Mouse (Mus musculus) intestine, postnatal 0 days (tissue): ENCODE results near the gene Oasl1. TPM values are rescaled to one million over a fixed set of nuclear protein-coding genes. Genes with fewer than 3 reads are reported as not detected.
A peak's percentile ranks its signal among the peaks of the same experiment; 100 is the strongest.
"Not testable (repeated sequence)": the region's sequence is repeated elsewhere in the genome, so short reads cannot be mapped to it uniquely, and the experiment has no call there.

Experiments used
- ATAC-seq: fragments of 200-750 bp; cut with Nextera tagmentation; 2 replicates; pipeline ENCODE4 v1.8.0; 2017; ENCODE audit warnings: mild to moderate bottlenecking, moderate TSS enrichment, moderate library complexity
- H3K27ac ChIP-seq: fragments of 300-500 bp; sonication (generic); 2 replicates; pipeline ENCODE4 v1.5.1; 2014; ENCODE audit warnings: mild to moderate bottlenecking, low read depth, low read length, moderate library complexity
- H3K27me3 ChIP-seq: fragments of 300-500 bp; sonication (generic); replicated peaks from 2 replicates; pipeline ENCODE4 v1.6.1; 2014; ENCODE audit warnings: low read length, mixed read lengths; ENCODE audit not compliant: control insufficient read depth, insufficient read depth
- H3K36me3 ChIP-seq: fragments of 300-500 bp; sonication (generic); 2 replicates; pipeline ENCODE4 v1.6.1; 2014; ENCODE audit warnings: mild to moderate bottlenecking, moderate library complexity; ENCODE audit not compliant: control insufficient read depth, insufficient read depth
- H3K4me1 ChIP-seq: fragments of 300-500 bp; sonication (generic); replicated peaks from 2 replicates; pipeline ENCODE4 v1.6.1; 2014; ENCODE audit warnings: antibody characterized with exemption, low read length, mixed read lengths; ENCODE audit not compliant: control insufficient read depth, insufficient read depth
- H3K4me2 ChIP-seq: fragments of 300-500 bp; sonication (generic); replicated peaks from 2 replicates; pipeline ENCODE4 v1.6.1; 2014; ENCODE audit warnings: low read depth, mild to moderate bottlenecking, moderate library complexity
- H3K4me3 ChIP-seq: fragments of 300-500 bp; sonication (generic); 2 replicates; pipeline ENCODE4 v1.5.1; 2014; ENCODE audit warnings: low read depth, low read length
- H3K9ac ChIP-seq: fragments of 300-500 bp; sonication (generic); 2 replicates; pipeline ENCODE4 v1.6.1; 2014; ENCODE audit warnings: mild to moderate bottlenecking, low read depth, low read length
- H3K9me3 ChIP-seq: fragments of 300-500 bp; sonication (generic); 2 replicates; pipeline ENCODE4 v1.6.1; 2016; ENCODE audit warnings: mixed run types; ENCODE audit not compliant: control insufficient read depth
- CTCF ChIP-seq: sonication (generic); IDR thresholded peaks from 2 replicates; pipeline ENCODE4 v1.5.1; 2016; ENCODE audit warnings: low read depth, mild to moderate bottlenecking, control low read depth, antibody characterized with exemption, moderate library complexity
- WGBS: fragments of 180-500 bp; shearing (Covaris S2); extraction: QIAGEN DNeasy Blood & Tissue Kit; methylation state at CpG from one replicate; pipeline ENCODE4 v1.1.7; 2014; 5-methylcytosine and 5-hydroxymethylcytosine counted together
- polyA plus RNA-seq: library from polyadenylated mRNA; unstranded; fragments of >200 nt; fragmentation: Nextera tagmentation; extraction: Ambion mirVana; gene quantifications from 2 replicates; pipeline ENCODE4 v1.2.1, GENCODE M21; 2015

The Oasl1 gene
- polyA plus RNA-seq, result 20.1 and 25.5 TPM in 2 replicates

GRCm38 (mm10) chr5:114922998-114923473, at the start of gene Oasl1:
Gene Oasl1, plus strand, starts transcription at chr5:114923240.
- Histone ChIP-seq H3K27me3 (no peaks in the 10 kb centered on the region), H3K4me3 (peak within 1 kb of the TSS; percentile 27), H3K9me3 (no peaks in the 10 kb centered on the region), H3K9ac (no peak within 1 kb of the TSS; the same call in 1 of the 2 replicates), H3K4me2 (peak within 1 kb of the TSS; percentile 64), H3K27ac (peak within 1 kb of the TSS; percentile 76), H3K36me3 (peaks cover 2% of the 10 kb centered on the region; the same call in 1 of the 2 replicates), H3K4me1 (no peaks in the 10 kb centered on the region)
- WGBS, result 5% methylated on average over 15 of the region's 15 CpGs
- peak; percentile 54 for ATAC-seq
- TF ChIP-seq CTCF, result no peak

- ATAC-seq, result no peak
- peak; percentile 72 for TF ChIP-seq CTCF
- H3K4me1 ChIP-seq, result no peaks in the 10 kb centered on the region
- H3K27ac ChIP-seq, result no peak overlapping the region
- no peak overlapping the region for H3K9ac ChIP-seq
- 29% methylated on average over 6 of the region's 6 CpGs for WGBS
- no peaks in the 10 kb centered on the region for H3K36me3 ChIP-seq
- H3K9me3 ChIP-seq, result no peaks in the 10 kb centered on the region
- no peak overlapping the region for H3K4me3 ChIP-seq
- peak overlapping the region; percentile 31; the same call in 1 of the 2 replicates for H3K4me2 ChIP-seq
- H3K27me3 ChIP-seq, result peaks cover 29% of the 10 kb centered on the region
These were observed 47.2 kb upstream of the Oasl1 start for GRCm38 (mm10) chr5:114875858-114876257.

- TF ChIP-seq CTCF, result no peak
These were observed 46.7 kb upstream of the Oasl1 start for GRCm38 (mm10) chr5:114876331-114876730.

GRCm38 (mm10) chr5:114877487-114877886, 45.6 kb upstream of the Oasl1 start:
- TF ChIP-seq CTCF, result no peak
- no peak overlapping the region for H3K27ac ChIP-seq

More at GRCm38 (mm10) chr5:114876331-114876730, 46.7 kb upstream of the Oasl1 start:
- ATAC-seq, result no peak
- H3K27ac ChIP-seq, result no peak overlapping the region
- H3K4me1 ChIP-seq, result no peaks in the 10 kb centered on the region
- no peaks in the 10 kb centered on the region for H3K9me3 ChIP-seq
- no peaks in the 10 kb centered on the region for H3K36me3 ChIP-seq
- H3K4me2 ChIP-seq, result no peak overlapping the region
- WGBS, result 58% methylated on average over 6 of the region's 6 CpGs
- H3K9ac ChIP-seq, result no peak overlapping the region
- H3K4me3 ChIP-seq, result no peak overlapping the region
- peaks cover 29% of the 10 kb centered on the region for H3K27me3 ChIP-seq

GRCm38 (mm10) chr5:114879399-114879798, 43.6 kb upstream of the Oasl1 start:
- ATAC-seq, result no peak
- Histone ChIP-seq H3K4me2 (no peak overlapping the region), H3K36me3 (no peaks in the 10 kb centered on the region), H3K9me3 (no peaks in the 10 kb centered on the region), H3K4me3 (no peak overlapping the region), H3K9ac (no peak overlapping the region), H3K27ac (no peak overlapping the region), H3K27me3 (peaks cover 12% of the 10 kb centered on the region), H3K4me1 (no peaks in the 10 kb centered on the region)
- WGBS, result 56% methylated on average over 13 of the region's 13 CpGs
- TF ChIP-seq CTCF, result no peak

More at GRCm38 (mm10) chr5:114877487-114877886, 45.6 kb upstream of the Oasl1 start:
- no peak overlapping the region for H3K4me2 ChIP-seq
- 79% methylated on average over 7 of the region's 7 CpGs for WGBS
- H3K9ac ChIP-seq, result no peak overlapping the region
- peaks cover 26% of the 10 kb centered on the region for H3K27me3 ChIP-seq
- no peak for ATAC-seq
- no peak overlapping the region for H3K4me3 ChIP-seq
- no peaks in the 10 kb centered on the region for H3K4me1 ChIP-seq
- no peaks in the 10 kb centered on the region for H3K9me3 ChIP-seq
- no peaks in the 10 kb centered on the region for H3K36me3 ChIP-seq

- not testable (repeated sequence) for H3K9ac ChIP-seq, H3K4me1 ChIP-seq, ATAC-seq, H3K36me3 ChIP-seq, H3K4me2 ChIP-seq, H3K27ac ChIP-seq, H3K27me3 ChIP-seq, H3K9me3 ChIP-seq, H3K4me3 ChIP-seq
- 86% methylated on average over 6 of the region's 7 CpGs for WGBS
These were observed 40.7 kb upstream of the Oasl1 start for GRCm38 (mm10) chr5:114882319-114882718.
